Mouse (Mus musculus) midbrain, embryonic 11.5 days (tissue): ENCODE data around the gene Akr1a1. TPM values are rescaled to one million over a fixed set of nuclear protein-coding genes. Genes with fewer than 3 reads are reported as not detected.
A peak's percentile ranks its signal among the peaks of the same experiment; 100 is the strongest.
"Not testable (repeated sequence)": the region's sequence is repeated elsewhere in the genome, so short reads cannot be mapped to it uniquely, and the experiment has no call there.

Source experiments
- ATAC-seq: fragments of 200-750 bp; cut with Nextera tagmentation; 2 replicates; pipeline ENCODE4 v1.8.0; 2017; ENCODE audit warnings: moderate TSS enrichment, moderate library complexity; ENCODE audit not compliant: low FRiP score
- DNase-seq: peaks from one replicate; pipeline ENCODE4 v3.0.0; 2015; ENCODE audit warnings: low spot score; ENCODE audit errors: missing footprints
- H3K27ac ChIP-seq: fragments of 300-500 bp; sonication (generic); 2 replicates; pipeline ENCODE4 v1.5.1; 2014; ENCODE audit warnings: low read depth, low read length
- H3K27me3 ChIP-seq: fragments of 300-500 bp; sonication (generic); 2 replicates; pipeline ENCODE4 v1.6.1; 2014; ENCODE audit warnings: mild to moderate bottlenecking, low read length, moderate library complexity, mixed read lengths; ENCODE audit not compliant: control insufficient read depth, insufficient read depth
- H3K36me3 ChIP-seq: fragments of 300-500 bp; sonication (generic); 2 replicates; pipeline ENCODE4 v1.6.1; 2014; ENCODE audit warnings: mild to moderate bottlenecking, low read length, moderate library complexity, mixed read lengths; ENCODE audit not compliant: control insufficient read depth, insufficient read depth
- H3K4me1 ChIP-seq: fragments of 300-500 bp; sonication (generic); 2 replicates; pipeline ENCODE4 v1.6.1; 2014; ENCODE audit warnings: low read length; ENCODE audit not compliant: control insufficient read depth, insufficient read depth
- H3K4me2 ChIP-seq: fragments of 300-500 bp; sonication (generic); 2 replicates; pipeline ENCODE4 v1.6.1; 2014; ENCODE audit warnings: mild to moderate bottlenecking, moderate library complexity
- H3K4me3 ChIP-seq: fragments of 300-500 bp; sonication (generic); 2 replicates; pipeline ENCODE4 v1.5.1; 2014; ENCODE audit warnings: low read depth, low read length
- H3K9ac ChIP-seq: fragments of 300-500 bp; sonication (generic); 2 replicates; pipeline ENCODE4 v1.6.1; 2014; ENCODE audit warnings: low read length
- H3K9me3 ChIP-seq: fragments of 300-500 bp; sonication (generic); 2 replicates; pipeline ENCODE4 v1.6.1; 2016; ENCODE audit warnings: low read length; ENCODE audit not compliant: control insufficient read depth
- WGBS: fragments of 180-500 bp; shearing (Covaris S2); extraction: QIAGEN DNeasy Blood & Tissue Kit; methylation state at CpG from one replicate; pipeline ENCODE4 v1.1.7; 2014; 5-methylcytosine and 5-hydroxymethylcytosine counted together
- polyA plus RNA-seq: library from polyadenylated mRNA; unstranded; fragments of >200 nt; fragmentation: Nextera tagmentation; extraction: Ambion mirVana; gene quantifications from 2 replicates; pipeline ENCODE4 v1.2.1, GENCODE M21; 2014

Akr1a1 gene
- polyA plus RNA-seq, 1 experiment from 2014 or later: 544 TPM

DNA sequence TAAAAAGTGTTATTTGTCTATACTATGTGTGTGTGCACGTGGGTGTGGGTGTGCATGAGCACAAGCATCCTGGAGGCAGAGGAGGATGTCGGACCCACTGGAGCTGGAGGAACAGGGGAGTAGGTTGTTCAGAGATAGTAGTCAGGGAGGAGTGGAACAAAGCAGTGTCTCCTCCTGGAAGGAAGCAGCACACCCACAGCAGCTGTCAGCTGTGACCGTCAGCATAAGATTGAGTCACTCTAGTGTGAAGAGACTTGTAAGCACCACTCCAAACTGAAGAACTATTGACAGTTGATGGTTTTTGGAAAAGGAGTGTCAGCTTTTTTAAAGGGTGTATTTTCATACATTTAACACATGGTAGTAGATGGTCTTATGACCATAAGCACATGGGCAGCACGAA lies 15.1 kb upstream of the Akr1a1 start:
- no peaks in the 10 kb centered on the region for H3K36me3 ChIP-seq
- H3K27me3 ChIP-seq: no peaks in the 10 kb centered on the region
- H3K9ac ChIP-seq: no peak overlapping the region
- H3K27ac ChIP-seq: no peak overlapping the region
- no peaks in the 10 kb centered on the region for H3K4me1 ChIP-seq
- WGBS: 71% methylated on average over 4 of the region's 4 CpGs
- ATAC-seq (no peak), DNase-seq (no peak)
- H3K9me3 ChIP-seq: no peaks in the 10 kb centered on the region
- no peak overlapping the region for H3K4me2 ChIP-seq
- H3K4me3 ChIP-seq: no peak overlapping the region

DNA sequence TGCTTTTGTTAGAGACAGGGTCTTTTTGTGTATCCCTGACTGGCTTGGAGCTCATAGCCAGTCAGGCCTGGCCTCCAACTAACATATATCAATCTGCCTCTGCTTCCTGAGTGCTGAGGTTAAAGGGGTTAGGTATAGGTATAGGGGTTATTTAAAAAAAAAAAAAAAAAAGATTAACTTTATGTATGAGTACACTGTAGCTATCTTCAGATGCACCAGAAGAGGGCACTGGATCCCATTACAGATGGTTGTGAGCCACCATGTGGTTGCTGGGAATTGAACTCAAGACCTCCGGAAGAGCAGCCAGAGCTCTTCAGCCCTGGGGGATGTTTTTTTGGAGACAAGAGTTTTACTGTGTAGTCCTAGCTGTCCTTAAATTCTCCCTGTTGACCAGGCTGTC lies 10.5 kb upstream of the Akr1a1 start:
- Histone ChIP-seq H3K4me3 (no peak overlapping the region), H3K4me2 (no peak overlapping the region), H3K27me3 (no peaks in the 10 kb centered on the region), H3K27ac (no peak overlapping the region), H3K9ac (no peak overlapping the region), H3K9me3 (no peaks in the 10 kb centered on the region), H3K4me1 (no peaks in the 10 kb centered on the region), H3K36me3 (no peaks in the 10 kb centered on the region)
- DNase-seq (no peak), ATAC-seq (no peak)
- 92% methylated on average over 1 of the region's 1 CpGs for WGBS

DNA sequence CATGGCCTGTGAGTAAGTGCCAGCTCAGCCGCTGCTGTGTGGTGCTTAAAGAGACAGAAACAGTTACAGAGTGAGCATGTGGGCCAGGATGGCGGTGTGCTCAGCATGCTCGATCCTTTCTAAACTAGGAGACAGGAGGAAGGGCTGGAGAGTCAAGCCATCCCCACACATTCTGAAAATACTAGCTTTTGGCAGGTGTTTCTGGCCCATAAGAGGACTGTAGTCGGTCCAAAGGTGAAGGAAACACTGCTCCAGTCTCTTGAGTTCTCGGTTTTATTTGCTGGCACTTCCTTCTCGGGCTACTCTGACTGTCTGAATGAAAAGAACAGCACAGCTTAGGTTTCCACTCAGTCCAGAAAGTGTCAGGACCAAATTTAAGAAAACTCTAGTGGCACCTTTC lies 9.3 kb upstream of the Akr1a1 start:
- 75% methylated on average over 6 of the region's 6 CpGs for WGBS
- Histone ChIP-seq H3K9me3 (no peaks in the 10 kb centered on the region), H3K36me3 (no peaks in the 10 kb centered on the region)

DNA sequence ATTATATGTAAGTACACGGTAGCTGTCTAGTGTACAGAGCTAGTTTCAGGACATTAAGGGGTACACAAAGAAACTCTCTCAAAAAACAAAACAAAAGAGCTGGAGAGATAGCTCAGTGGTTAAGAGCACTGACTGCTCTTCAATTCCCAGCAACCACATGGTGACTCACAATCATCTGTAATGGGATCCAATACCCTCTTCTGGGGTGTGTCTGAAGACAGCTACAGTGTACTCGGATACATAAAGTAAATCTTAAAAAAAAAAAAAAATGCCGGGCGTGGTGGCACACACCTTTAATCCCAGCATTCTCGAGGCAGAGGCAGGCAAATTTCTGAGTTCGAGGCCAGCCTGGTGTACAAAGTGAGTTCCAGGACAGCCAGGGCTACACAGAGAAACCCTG lies 8.4 kb upstream of the Akr1a1 start:
- not testable (repeated sequence) for H3K36me3 ChIP-seq, H3K9me3 ChIP-seq, ATAC-seq, DNase-seq, H3K4me1 ChIP-seq, H3K27me3 ChIP-seq, H3K27ac ChIP-seq, H3K4me3 ChIP-seq, H3K9ac ChIP-seq, H3K4me2 ChIP-seq
- 87% methylated on average over 6 of the region's 6 CpGs for WGBS

More for the DNA sequence above, 9.3 kb upstream of the Akr1a1 start:
- Histone ChIP-seq H3K4me3 (no peak overlapping the region), H3K4me1 (no peaks in the 10 kb centered on the region), H3K27ac (no peak overlapping the region), H3K4me2 (no peak overlapping the region), H3K9ac (no peak overlapping the region), H3K27me3 (no peaks in the 10 kb centered on the region)
- DNase-seq (no peak), ATAC-seq (no peak)

DNA sequence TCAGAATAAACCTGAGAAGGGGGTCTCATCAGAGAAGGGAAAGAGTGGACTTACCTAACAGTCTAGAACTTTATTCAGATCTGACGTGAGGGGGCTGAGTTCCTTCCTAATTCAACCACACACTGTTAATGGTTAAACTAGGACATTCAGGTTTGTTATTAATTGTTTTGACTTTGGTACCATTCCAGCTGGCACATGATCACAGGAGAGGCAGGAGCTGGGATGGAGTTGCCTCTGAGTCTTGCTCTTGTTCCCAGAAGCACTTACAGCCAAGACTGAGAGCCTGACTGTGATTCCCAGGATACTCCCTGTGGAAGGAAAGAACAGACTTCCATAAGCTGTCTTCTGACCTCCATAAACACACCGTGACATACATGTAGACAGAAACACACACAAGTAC lies 8.0 kb upstream of the Akr1a1 start:
- H3K27ac ChIP-seq: no peak overlapping the region
- no peak overlapping the region for H3K9ac ChIP-seq
- H3K4me2 ChIP-seq: no peak overlapping the region
- ATAC-seq: no peak
- no peaks in the 10 kb centered on the region for H3K4me1 ChIP-seq
- H3K9me3 ChIP-seq: no peaks in the 10 kb centered on the region
- no peaks in the 10 kb centered on the region for H3K36me3 ChIP-seq
- 93% methylated on average over 2 of the region's 2 CpGs for WGBS
- H3K4me3 ChIP-seq: no peak overlapping the region
- no peak for DNase-seq
- no peaks in the 10 kb centered on the region for H3K27me3 ChIP-seq

DNA sequence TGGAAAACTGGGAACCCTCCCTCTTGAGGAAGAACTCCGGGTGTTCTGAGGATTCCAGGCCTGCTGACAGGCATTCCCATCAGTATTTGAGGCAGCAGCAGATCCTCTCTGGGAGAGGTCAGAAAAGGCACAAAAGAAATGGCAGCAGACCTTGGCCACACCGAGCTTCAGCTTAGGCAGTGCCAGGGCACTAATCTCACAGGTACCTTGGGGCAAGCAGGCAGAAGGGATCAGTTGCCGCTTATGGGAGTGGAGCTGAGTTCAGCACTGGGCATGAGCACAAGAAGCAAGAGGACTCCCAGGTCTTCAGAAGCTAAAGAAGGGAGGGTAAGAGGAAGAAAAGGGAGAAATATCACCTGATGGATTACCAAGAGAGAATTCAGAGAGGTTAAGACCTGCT lies 6.5 kb upstream of the Akr1a1 start:
- Histone ChIP-seq H3K4me2 (no peak overlapping the region), H3K36me3 (no peaks in the 10 kb centered on the region), H3K27me3 (no peaks in the 10 kb centered on the region), H3K27ac (no peak overlapping the region), H3K9ac (no peak overlapping the region), H3K9me3 (no peaks in the 10 kb centered on the region), H3K4me1 (no peaks in the 10 kb centered on the region), H3K4me3 (no peak overlapping the region)
- WGBS: 55% methylated on average over 3 of the region's 3 CpGs
- DNase-seq: peak; percentile 67
- ATAC-seq: no peak

DNA sequence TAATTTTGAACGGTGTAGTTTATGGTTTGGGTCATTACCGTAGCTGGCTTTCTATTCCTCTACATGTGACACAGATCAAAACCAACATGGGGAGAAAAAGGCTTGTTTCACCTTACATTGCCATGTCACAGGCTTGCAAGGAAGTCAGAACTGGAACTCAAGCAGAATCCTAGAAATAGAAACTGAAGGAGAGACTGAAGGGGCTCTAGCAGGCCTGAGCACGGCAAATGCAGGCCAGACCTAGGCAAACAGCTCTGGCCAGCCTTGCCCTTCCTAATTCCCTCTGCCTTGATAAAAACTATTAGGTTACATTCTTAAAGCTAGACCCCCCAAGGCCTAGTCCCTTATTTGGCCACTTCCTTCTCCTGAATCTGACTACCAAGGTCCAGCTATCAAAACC lies 4.2 kb upstream of the Akr1a1 start:
- no peak overlapping the region for H3K4me2 ChIP-seq
- DNase-seq: peak; percentile 53
- no peaks in the 10 kb centered on the region for H3K36me3 ChIP-seq
- H3K4me3 ChIP-seq: no peak overlapping the region
- H3K27ac ChIP-seq: no peak overlapping the region
- no peak for ATAC-seq
- no peaks in the 10 kb centered on the region for H3K9me3 ChIP-seq
- no peaks in the 10 kb centered on the region for H3K4me1 ChIP-seq
- H3K9ac ChIP-seq: no peak overlapping the region
- H3K27me3 ChIP-seq: no peaks in the 10 kb centered on the region
- 72% methylated on average over 3 of the region's 3 CpGs for WGBS

DNA sequence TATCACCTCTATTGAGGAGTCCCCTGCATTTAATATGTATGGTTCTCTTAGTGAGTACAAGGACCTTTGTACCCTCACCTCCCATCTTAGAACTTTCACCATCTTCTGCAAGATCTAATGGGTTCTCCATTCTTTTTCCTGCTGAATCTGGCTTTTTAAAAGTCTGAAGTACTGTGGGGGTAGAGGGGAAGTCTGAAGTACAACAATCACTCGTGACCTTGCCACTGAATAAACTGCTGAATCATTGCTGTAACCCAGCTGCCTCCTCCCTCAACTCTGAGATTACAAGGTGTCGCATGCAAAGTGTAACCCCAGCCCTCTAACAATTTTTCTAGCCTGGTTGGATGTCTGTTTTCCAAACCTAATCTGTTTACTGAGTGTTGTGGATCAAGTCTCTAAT lies 3.6 kb upstream of the Akr1a1 start:
- H3K36me3 ChIP-seq: no peaks in the 10 kb centered on the region
- H3K4me3 ChIP-seq: no peak overlapping the region
- H3K9ac ChIP-seq: no peak overlapping the region
- H3K27me3 ChIP-seq: no peaks in the 10 kb centered on the region
- 71% methylated on average over 2 of the region's 2 CpGs for WGBS
- H3K9me3 ChIP-seq: no peaks in the 10 kb centered on the region
- DNase-seq: peak; percentile 45
- H3K4me1 ChIP-seq: peaks cover 3% of the 10 kb centered on the region
- no peak overlapping the region for H3K4me2 ChIP-seq
- no peak overlapping the region for H3K27ac ChIP-seq
- no peak for ATAC-seq

DNA sequence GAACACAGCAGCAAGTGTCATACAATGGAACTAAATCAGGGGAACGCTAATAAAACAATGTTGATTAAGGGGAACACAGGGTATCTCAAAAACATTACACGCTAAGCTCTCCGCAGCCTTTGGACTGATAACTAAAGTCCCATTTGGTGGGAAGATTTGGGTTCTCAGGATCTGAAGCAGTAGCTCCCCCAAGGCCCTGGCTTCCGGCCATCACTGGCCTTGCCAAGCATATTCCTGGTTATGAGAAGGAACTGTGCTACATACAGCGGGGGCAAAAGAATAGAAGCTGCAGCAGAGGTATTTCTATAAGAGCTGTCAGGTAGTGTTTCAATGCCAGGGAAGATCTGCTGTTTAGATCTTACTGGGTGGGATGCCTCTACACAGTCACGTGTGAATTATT lies 1.7 kb upstream of the Akr1a1 start:
- Histone ChIP-seq H3K27ac (no peak overlapping the region), H3K9me3 (no peaks in the 10 kb centered on the region), H3K4me2 (no peak overlapping the region), H3K36me3 (peaks cover 5% of the 10 kb centered on the region; the same call in 1 of the 2 replicates), H3K27me3 (no peaks in the 10 kb centered on the region), H3K4me3 (no peak overlapping the region), H3K9ac (no peak overlapping the region), H3K4me1 (peaks cover 9% of the 10 kb centered on the region)
- ATAC-seq (no peak), DNase-seq (no peak)
- WGBS: 87% methylated on average over 6 of the region's 6 CpGs

DNA sequence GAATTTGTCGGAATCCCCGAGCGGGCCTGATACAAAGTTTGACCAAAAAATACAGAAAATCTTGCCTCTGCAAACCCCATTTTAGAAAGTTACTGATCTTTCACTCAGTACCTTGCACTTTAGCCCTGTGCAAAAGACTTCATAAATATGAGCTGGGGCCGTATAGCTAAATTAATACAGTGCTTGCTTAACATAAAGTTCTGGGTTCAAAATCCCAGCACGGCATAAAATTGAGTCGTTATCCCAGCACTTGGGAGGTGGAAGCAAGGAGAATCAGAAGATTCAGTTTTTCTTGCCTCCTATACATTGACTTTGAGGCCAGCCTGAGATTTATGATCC lies 286 bp upstream of the Akr1a1 start:
- Histone ChIP-seq H3K4me2 (peak overlapping the region; percentile 60), H3K4me3 (peak overlapping the region; percentile 65), H3K27me3 (no peaks in the 10 kb centered on the region), H3K9me3 (no peaks in the 10 kb centered on the region), H3K36me3 (peaks cover 5% of the 10 kb centered on the region; the same call in 1 of the 2 replicates), H3K4me1 (peaks cover 15% of the 10 kb centered on the region), H3K9ac (peak overlapping the region; percentile 84), H3K27ac (no peak overlapping the region)
- ATAC-seq: peak; percentile 56
- DNase-seq: no peak
- WGBS: 17% methylated on average over 6 of the region's 6 CpGs
